Mouse (Mus musculus): Measurements from ENCODE around the gene Ccnd1. TPM values are rescaled to one million over a fixed set of nuclear protein-coding genes. Genes with fewer than 3 reads are reported as not detected.
A peak's percentile ranks its signal among the peaks of the same experiment; 100 is the strongest.

Gene Ccnd1
- polyA plus RNA-seq (2015; fragmentation: Nextera tagmentation; extraction: Ambion mirVana), result 57.2 and 57.4 TPM in 2 replicates

DNA sequence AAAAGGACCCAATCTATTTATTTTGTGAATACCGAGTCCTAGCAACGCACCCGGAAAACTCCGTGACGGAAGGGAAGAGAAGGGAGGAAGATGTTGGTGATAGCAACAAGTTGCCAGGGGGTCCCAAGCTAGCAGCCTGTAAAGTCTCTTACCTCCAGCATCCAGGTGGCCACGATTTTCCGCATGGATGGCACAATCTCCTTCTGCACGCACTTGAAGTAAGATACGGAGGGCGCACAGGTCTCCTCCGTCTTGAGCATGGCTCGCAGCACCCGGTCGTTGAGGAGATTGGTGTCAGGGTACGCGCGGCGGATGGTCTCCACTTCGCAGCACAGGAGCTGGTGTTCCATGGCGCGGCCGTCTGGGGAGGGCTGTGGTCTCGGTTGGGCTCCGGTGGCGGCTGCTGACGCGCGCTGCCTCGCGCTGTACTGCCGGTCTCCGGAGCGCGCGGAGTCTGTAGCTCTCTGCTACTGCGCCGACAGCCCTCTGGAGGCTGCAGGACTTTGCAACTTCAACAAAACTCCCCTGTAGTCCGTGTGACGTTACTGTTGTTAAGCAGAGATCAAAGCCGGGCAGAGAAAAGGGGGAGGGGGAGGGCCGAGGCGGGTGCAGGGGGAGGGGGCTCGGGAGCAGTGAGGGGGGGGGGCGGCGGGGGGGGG, at the start of gene Ccnd1:
Gene Ccnd1 (minus strand): TSS at position 582 of the 659 bp plus-strand sequence.
- peak within 1 kb of the TSS; percentile 73 for H3K9ac ChIP-seq
- H3K4me1 ChIP-seq (replicated peaks), result peaks cover 54% of the 10 kb centered on the region
- 0% methylated on average over 40 of the region's 45 CpGs for WGBS
- H3K4me2 ChIP-seq, result peak within 1 kb of the TSS; percentile 87
- no peaks in the 10 kb centered on the region for H3K9me3 ChIP-seq (replicated peaks)
- H3K36me3 ChIP-seq, result peaks cover 9% of the 10 kb centered on the region; the same call in 1 of the 2 replicates
- peak within 1 kb of the TSS; percentile 92 for H3K27ac ChIP-seq
- ATAC-seq (replicated peaks; ENCODE audit: insufficient number of reproducible peaks, insufficient read depth, low FRiP score, low read depth), result peak; percentile 48; the same call in 1 of the 2 replicates
- peak within 1 kb of the TSS; percentile 72 for H3K4me3 ChIP-seq
- H3K27me3 ChIP-seq, result no peaks in the 10 kb centered on the region

DNA sequence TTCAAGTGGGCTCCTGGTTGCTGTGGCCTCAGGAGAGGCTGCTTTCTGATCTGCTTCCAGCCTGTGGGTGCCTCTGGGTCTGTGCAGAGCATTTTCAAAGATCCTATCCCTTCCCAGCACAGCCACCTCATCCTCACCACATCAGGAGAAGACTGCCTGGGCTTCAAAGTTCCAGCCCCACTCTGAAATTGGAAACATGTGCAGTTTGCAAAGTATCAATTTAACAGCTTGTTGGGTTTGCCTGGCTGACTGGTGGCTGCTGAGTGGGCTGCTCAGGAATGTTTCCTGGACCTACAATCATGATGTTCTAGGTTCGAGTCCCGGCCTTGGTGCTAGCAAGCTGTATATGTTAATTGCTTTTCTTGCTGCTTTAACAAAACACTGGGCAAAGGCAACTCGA, 49.1 kb upstream of the Ccnd1 start:
- H3K9ac ChIP-seq, result no peak overlapping the region
- H3K27me3 ChIP-seq, result no peaks in the 10 kb centered on the region
- no peak for ATAC-seq (replicated peaks; ENCODE audit: insufficient number of reproducible peaks, insufficient read depth, low FRiP score, low read depth)
- WGBS, result 60% methylated on average over 3 of the region's 3 CpGs
- H3K4me1 ChIP-seq (replicated peaks), result no peaks in the 10 kb centered on the region
- H3K36me3 ChIP-seq, result no peaks in the 10 kb centered on the region
- H3K4me3 ChIP-seq, result no peak overlapping the region
- H3K9me3 ChIP-seq (replicated peaks), result no peaks in the 10 kb centered on the region
- no peak overlapping the region for H3K4me2 ChIP-seq
- H3K27ac ChIP-seq, result no peak overlapping the region

- Histone ChIP-seq H3K4me1 (replicated peaks) (no peaks in the 10 kb centered on the region), H3K9ac (no peak overlapping the region), H3K27me3 (no peaks in the 10 kb centered on the region), H3K4me2 (no peak overlapping the region), H3K27ac (no peak overlapping the region), H3K4me3 (no peak overlapping the region), H3K9me3 (replicated peaks) (no peaks in the 10 kb centered on the region), H3K36me3 (no peaks in the 10 kb centered on the region)
- 82% methylated on average over 1 of the region's 1 CpGs for WGBS
- ATAC-seq (replicated peaks; ENCODE audit: insufficient number of reproducible peaks, insufficient read depth, low FRiP score, low read depth), result no peak
These were observed 45.4 kb upstream of the Ccnd1 start for GRCm38 (mm10) chr7:144985100-144985499.

DNA sequence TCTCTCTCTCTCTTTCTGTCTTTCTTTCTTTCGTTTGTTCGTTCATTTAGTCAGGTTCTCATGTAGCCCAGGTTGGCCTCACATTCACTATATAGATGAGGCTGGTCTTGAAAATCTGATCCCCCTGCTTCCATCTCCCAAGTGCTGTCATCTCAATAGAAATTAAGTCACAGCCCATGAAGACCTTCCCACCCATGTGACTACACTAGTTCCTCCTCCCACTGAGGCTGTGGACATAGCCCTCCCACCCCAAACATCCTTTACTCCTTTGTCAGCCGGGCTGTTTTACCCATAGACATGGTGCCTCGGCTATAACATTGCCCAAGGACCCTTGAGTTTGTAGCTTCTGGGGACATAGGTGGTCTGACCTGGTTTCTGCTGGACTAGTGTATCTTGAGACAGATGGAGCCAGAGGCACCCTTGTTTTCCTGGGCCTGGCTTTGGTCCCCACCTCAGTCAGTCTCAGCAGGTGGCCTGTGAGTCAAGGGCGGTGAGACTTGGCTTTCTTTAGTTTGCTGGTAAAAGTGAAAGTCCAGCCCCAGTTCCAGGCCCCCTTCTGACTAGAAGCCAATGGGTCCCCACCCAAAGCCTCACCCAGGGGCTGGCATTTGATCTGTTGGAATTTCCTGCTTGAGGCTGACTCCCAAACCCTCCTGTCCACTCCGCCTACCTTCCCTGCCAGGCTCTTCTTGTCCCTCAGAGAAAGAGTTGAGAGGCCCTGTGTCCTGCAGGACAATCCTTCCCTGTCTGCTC, 42.8 kb upstream of the Ccnd1 start:
- Histone ChIP-seq H3K27ac (no peak overlapping the region), H3K4me1 (replicated peaks) (no peaks in the 10 kb centered on the region), H3K36me3 (no peaks in the 10 kb centered on the region), H3K4me3 (no peak overlapping the region), H3K9ac (no peak overlapping the region), H3K27me3 (no peaks in the 10 kb centered on the region), H3K9me3 (replicated peaks) (no peaks in the 10 kb centered on the region), H3K4me2 (no peak overlapping the region)
- 83% methylated on average over 6 of the region's 6 CpGs for WGBS
- ATAC-seq (replicated peaks; ENCODE audit: insufficient number of reproducible peaks, insufficient read depth, low FRiP score, low read depth), result no peak

DNA sequence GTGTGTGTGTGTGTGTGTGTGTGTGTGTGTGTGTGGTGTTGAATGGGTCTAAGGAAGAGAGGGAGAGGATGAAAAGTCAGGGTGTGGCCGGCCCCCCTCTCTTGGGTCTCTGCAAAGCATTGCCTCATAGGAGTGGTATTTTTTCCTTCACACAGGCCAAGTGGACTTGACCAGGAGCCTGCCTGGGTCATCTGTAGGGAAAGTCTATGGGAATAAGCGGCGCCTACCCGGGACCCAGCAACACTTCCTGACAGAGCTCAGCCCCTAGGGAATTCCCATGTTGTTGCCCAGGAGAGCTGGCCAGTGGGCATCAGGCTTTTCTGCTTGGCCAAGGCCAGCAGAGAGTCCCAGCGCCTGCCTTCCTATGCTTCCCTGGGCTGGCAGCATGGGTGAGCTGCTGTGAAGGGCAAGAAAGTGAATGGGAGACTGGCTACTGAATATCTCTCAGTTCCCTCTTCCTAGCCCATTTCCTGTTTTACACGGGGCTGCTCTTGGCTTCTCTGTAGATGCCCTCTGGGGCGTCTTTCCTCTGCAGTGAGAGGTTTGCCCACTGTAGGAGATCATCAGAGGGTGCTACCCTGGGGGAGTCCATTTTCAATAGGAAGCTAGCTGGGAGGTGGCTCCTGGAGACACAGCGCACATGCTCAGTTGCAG, 41.8 kb upstream of the Ccnd1 start:
- no peak overlapping the region for H3K4me2 ChIP-seq
- no peak overlapping the region for H3K27ac ChIP-seq
- no peaks in the 10 kb centered on the region for H3K4me1 ChIP-seq (replicated peaks)
- 58% methylated on average over 8 of the region's 8 CpGs for WGBS
- H3K9me3 ChIP-seq (replicated peaks), result no peaks in the 10 kb centered on the region
- ATAC-seq (replicated peaks; ENCODE audit: insufficient number of reproducible peaks, insufficient read depth, low FRiP score, low read depth), result no peak
- H3K9ac ChIP-seq, result no peak overlapping the region
- no peak overlapping the region for H3K4me3 ChIP-seq
- no peaks in the 10 kb centered on the region for H3K27me3 ChIP-seq
- H3K36me3 ChIP-seq, result no peaks in the 10 kb centered on the region

DNA sequence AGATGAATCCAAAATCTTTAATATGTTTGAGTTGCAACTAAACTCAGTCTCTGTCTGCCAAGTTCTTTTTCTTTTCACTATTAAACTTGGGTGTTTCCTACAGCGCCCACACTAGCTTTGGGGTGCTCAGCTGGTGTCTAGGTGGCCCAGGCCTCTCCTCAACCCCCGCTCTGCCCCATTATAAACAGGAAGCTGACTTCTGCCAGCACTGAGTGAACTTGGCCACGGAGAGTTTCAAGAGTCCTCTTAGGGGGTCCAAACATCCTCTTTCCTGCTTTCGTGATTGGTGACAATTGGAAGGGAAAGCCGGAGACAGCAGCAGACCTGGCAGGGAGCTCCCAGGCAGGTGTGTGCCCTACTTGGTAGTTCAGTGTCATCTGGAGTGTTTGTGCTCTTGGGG, 40.1 kb upstream of the Ccnd1 start:
- H3K4me2 ChIP-seq, result no peak overlapping the region
- no peaks in the 10 kb centered on the region for H3K9me3 ChIP-seq (replicated peaks)
- no peaks in the 10 kb centered on the region for H3K27me3 ChIP-seq
- no peaks in the 10 kb centered on the region for H3K4me1 ChIP-seq (replicated peaks)
- H3K9ac ChIP-seq, result no peak overlapping the region
- WGBS, result 66% methylated on average over 5 of the region's 5 CpGs
- no peaks in the 10 kb centered on the region for H3K36me3 ChIP-seq
- no peak for ATAC-seq (replicated peaks; ENCODE audit: insufficient number of reproducible peaks, insufficient read depth, low FRiP score, low read depth)
- H3K27ac ChIP-seq, result no peak overlapping the region
- H3K4me3 ChIP-seq, result no peak overlapping the region

- Histone ChIP-seq H3K4me2 (no peak overlapping the region), H3K4me1 (replicated peaks) (no peaks in the 10 kb centered on the region), H3K9me3 (replicated peaks) (no peaks in the 10 kb centered on the region), H3K27me3 (no peaks in the 10 kb centered on the region), H3K36me3 (no peaks in the 10 kb centered on the region), H3K27ac (no peak overlapping the region), H3K4me3 (no peak overlapping the region), H3K9ac (no peak overlapping the region)
- 69% methylated on average over 2 of the region's 2 CpGs for WGBS
- ATAC-seq (replicated peaks; ENCODE audit: insufficient number of reproducible peaks, insufficient read depth, low FRiP score, low read depth), result no peak
These were observed 37.4 kb upstream of the Ccnd1 start for GRCm38 (mm10) chr7:144977121-144977520.

GRCm38 (mm10) chr7:144973461-144973860, 33.7 kb upstream of the Ccnd1 start:
- no peak for ATAC-seq (replicated peaks; ENCODE audit: insufficient number of reproducible peaks, insufficient read depth, low FRiP score, low read depth)
- H3K9me3 ChIP-seq (replicated peaks), result no peaks in the 10 kb centered on the region
- 46% methylated on average over 8 of the region's 8 CpGs for WGBS
- no peak overlapping the region for H3K27ac ChIP-seq
- no peaks in the 10 kb centered on the region for H3K36me3 ChIP-seq
- H3K4me3 ChIP-seq, result no peak overlapping the region
- H3K4me1 ChIP-seq (replicated peaks), result no peaks in the 10 kb centered on the region
- no peak overlapping the region for H3K4me2 ChIP-seq
- H3K9ac ChIP-seq, result no peak overlapping the region
- H3K27me3 ChIP-seq, result no peaks in the 10 kb centered on the region

GRCm38 (mm10) chr7:144971769-144972168, 32.0 kb upstream of the Ccnd1 start:
- H3K27me3 ChIP-seq, result no peaks in the 10 kb centered on the region
- no peaks in the 10 kb centered on the region for H3K9me3 ChIP-seq (replicated peaks)
- H3K9ac ChIP-seq, result no peak overlapping the region
- WGBS, result 42% methylated on average over 2 of the region's 2 CpGs
- H3K27ac ChIP-seq, result no peak overlapping the region
- H3K4me1 ChIP-seq (replicated peaks), result no peaks in the 10 kb centered on the region
- no peaks in the 10 kb centered on the region for H3K36me3 ChIP-seq
- no peak overlapping the region for H3K4me2 ChIP-seq
- H3K4me3 ChIP-seq, result no peak overlapping the region
- no peak for ATAC-seq (replicated peaks; ENCODE audit: insufficient number of reproducible peaks, insufficient read depth, low FRiP score, low read depth)

- Histone ChIP-seq H3K36me3 (no peaks in the 10 kb centered on the region), H3K4me1 (replicated peaks) (no peaks in the 10 kb centered on the region), H3K9ac (no peak overlapping the region), H3K27me3 (no peaks in the 10 kb centered on the region), H3K4me2 (no peak overlapping the region), H3K9me3 (replicated peaks) (no peaks in the 10 kb centered on the region), H3K4me3 (no peak overlapping the region), H3K27ac (no peak overlapping the region)
- peak; percentile 29; the same call in 1 of the 2 replicates for ATAC-seq (replicated peaks; ENCODE audit: insufficient number of reproducible peaks, insufficient read depth, low FRiP score, low read depth)
- WGBS, result 63% methylated on average over 8 of the region's 8 CpGs
These were observed 31.5 kb upstream of the Ccnd1 start for GRCm38 (mm10) chr7:144970997-144971768.

DNA sequence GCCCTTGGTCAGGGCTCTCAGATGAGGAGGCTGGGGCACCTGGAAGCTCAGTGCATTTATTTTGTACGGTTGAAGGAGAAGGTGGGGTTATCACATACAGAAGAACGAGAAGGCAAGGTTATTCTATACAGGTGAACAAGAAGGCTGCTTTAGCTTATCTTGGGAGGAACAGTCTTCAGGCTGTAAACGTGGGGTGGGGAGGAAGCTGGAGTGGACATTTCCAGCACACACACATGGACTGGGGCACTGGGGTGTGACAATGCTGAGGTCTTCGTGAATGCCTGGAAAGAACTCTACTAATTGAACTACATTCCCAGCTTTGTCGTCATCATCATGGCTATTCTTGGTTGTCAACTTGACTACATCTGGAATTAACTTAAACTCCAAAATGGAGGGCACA, 26.2 kb upstream of the Ccnd1 start:
- Histone ChIP-seq H3K9ac (no peak overlapping the region), H3K27me3 (no peaks in the 10 kb centered on the region), H3K4me2 (no peak overlapping the region), H3K9me3 (replicated peaks) (no peaks in the 10 kb centered on the region), H3K4me1 (replicated peaks) (no peaks in the 10 kb centered on the region), H3K36me3 (no peaks in the 10 kb centered on the region), H3K4me3 (no peak overlapping the region), H3K27ac (no peak overlapping the region)
- no peak for ATAC-seq (replicated peaks; ENCODE audit: insufficient number of reproducible peaks, insufficient read depth, low FRiP score, low read depth)
- 78% methylated on average over 5 of the region's 5 CpGs for WGBS
